Mouse (Mus musculus) brain, embryonic 18.5 days (tissue): ENCODE measurements around the gene Sox5.

ENCODE experiments used
- DNase-seq: peaks from one replicate; pipeline ENCODE4 v3.0.0-alpha.2; 2012; ENCODE audit warnings: low read depth, low spot score

The Sox5 gene

DNA sequence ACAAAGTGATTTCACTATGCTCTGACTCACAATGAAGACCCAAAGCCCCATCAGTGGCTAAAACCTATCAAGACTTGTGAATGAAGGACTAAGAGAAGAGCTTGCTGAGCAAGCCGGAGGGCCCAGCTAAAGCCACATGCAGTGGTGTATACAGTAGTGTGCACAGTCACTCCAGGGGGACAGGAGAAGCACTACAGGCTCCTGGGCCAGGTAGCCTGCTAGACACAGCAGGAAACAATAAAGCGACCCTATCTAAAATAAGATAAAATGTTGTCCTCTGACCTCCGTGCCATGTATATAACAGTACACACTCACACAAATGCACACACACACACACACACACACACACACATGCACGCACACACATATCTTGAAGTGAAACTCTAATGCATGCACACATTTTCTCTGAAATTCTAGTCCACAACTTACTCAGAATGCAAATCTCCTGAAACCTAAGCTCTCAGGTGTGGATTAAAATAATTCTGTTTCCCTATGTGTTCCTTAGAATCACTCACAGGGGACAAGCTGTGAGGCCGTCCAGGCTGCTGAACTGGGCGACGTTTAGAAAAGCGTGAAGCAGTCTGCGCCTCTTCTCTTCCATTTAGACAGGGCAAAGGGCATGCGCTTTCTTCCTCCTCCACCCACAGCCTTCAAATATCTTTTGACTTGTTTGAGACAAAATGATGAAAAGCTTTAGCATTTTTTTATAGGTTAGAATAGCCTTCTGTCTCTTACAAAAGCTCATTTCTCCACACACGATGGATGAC, 197.5 kb downstream of the Sox5 start:
- no peak for DNase-seq

DNA sequence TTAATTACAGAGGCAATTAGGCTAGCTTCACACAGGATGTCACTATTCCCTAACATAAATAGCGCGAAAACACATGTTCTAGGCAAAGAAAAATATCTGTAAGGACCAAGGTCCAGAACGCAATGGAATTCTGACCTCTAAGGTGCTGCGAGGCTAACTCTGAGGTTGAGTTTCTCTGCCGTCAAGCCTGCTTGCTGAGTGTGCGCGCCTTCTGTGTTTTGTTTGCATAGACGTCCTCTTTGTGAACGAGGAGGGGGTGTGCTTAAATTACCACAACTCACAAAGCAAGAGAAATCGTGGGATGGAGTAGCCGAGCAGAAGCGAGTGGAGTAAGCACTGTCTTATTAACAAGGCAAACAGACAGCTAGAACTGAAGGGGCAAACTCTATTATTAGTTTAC, 202.5 kb downstream of the Sox5 start:
- DNase-seq: no peak

DNA sequence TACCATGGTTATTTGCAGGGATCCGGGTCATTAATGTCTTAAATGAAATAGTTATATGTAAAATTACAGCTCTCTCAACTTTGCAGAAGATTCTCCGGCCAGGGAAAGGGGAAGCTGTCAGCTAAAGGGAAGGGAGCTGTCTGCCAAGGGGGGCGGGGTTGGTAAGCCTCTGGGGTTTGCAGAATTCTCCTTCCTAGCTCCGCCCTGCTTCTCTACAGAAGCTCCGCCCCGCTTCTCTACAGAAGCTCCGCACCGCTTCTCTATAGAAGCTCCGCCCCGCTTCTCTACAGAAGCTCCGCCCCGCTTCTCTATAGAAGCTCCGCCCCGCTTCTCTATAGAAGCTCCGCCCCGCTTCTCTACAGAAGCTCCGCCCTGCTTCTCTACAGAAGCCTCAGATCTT, 210.9 kb downstream of the Sox5 start:
- DNase-seq: no peak

DNA sequence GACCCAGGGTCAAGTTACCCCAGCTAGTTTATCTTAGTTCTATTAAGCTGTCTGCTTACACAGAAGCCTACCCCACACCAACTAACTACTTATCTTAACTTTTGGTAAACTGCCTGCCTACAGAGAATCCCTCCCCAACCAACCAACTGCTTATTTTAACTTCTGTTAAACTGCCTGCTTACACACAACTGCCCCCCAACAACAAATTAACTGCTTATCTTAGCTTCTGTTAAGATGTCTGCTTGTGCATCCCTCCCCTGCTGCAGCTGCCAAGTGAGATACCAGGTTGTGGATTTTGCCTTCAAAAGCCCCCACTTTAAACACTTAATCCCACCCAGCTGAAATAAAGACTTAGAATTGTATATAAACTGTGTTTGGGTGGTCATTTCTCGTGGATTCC, 215.9 kb downstream of the Sox5 start:
- DNase-seq: no peak

DNA sequence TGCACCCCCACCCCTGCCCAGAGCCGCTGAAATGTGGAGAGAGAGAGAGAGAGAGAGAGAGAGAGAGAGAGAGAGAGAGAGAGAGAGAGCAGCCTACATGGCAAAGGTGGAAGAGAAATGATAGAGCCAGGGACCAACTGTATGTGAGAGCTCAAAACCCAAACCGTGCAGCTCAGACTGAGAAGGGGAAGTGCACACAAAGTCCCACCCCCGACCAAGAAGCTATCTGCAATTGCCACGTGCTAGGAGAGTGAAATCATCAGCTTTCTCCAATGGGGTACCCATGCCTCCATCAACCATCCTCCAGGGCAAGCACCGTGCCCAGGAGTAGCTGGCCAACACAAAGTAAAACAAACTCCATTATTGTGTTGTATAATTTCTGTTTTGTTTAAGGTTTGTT, 220.1 kb downstream of the Sox5 start:
- no peak for DNase-seq

DNA sequence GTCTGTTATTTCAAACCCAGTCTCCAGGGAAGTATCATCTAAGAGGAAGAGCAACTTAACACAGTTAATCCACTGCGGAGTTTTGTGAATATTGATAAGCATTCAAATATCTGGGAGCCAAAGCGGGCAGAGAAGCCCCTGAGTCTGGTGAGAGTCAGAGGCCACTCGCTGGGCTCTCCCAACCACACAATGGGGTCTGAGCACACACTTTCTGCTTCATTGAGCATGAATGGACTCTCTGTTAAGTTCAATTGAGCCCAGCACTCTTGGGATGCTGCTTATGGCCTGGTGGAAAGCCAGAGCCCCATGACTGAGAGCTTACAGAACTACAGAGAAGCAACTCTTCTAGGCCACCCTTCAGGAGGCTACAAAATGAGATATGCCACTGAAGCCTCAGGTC, 221.6 kb downstream of the Sox5 start:
- no peak for DNase-seq

DNA sequence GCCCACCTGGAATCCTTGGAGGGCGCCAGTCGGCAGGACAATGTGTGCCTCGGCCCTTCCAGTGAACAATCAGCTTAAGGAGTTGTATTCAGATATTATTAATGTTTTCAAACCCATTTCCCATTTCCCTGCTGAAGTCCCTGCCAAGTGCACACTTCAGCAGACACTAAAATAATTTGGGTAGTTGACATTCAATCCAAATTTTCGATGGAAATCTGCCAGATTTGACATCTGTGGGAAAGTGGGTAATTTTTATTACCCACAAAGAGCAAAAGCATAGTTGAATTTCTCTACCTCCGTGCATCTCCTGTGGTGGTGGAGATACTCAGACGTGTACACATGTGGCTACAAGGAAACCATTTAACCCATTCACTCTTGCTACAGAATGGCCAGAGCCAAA, 228.3 kb downstream of the Sox5 start:
- DNase-seq: no peak

DNA sequence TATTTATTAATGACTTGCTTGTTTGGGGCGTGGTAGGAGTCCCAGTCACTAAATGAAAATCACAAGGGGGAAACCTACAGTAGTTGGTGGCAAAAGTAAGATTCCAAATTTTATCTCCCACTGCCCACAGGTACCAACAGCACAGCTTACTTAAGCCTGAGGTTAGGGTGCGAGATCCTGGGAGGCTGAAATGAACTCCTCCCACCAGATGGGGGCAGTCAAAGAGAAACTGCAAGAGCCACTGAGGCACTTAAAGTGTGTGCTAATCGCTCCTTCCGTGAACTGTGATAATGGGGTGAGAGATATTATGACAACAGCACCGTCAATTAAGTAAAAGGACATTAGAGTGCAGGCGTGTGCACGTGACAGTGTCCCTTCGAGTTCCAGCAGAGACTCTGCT, 232.8 kb downstream of the Sox5 start:
- DNase-seq: no peak

DNA sequence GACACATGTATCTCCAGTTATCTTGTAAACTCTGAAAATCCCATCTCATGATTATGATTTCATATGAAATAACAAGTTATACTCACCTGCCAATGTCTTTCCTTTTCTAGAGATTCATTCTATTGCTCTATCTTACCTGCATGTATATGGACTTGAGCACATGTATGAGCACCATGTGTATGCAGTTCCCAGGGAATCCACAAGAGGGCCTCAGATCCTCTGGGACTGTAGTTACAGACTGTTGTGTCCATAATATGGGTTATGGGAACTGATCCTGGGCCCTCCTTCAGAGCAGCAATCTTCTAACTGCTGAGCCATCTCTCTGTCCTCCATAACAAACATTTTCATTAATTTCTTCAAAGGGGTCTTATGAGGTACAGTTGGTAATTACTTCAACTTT, 234.6 kb downstream of the Sox5 start:
- DNase-seq: no peak

DNA sequence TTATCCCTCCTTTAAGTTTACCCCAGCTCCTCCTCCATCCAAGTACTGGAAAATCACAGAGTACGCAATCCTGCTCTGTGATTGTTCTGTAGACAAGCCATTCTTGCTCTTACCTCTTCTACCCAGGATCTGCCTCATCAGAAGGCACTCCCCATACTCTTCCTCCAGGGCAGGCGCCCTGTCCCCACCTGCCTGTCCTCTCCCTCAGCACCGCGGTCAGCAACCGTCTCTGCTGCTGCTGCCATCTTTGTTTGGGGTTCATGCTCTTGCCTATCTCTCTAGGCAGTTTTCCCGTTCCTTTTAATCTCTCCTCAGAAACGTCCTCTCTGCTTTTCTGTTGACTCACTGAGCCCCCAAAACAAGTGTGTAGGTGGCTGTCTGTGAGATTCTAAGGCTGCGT, 236.2 kb downstream of the Sox5 start:
- no peak for DNase-seq

DNA sequence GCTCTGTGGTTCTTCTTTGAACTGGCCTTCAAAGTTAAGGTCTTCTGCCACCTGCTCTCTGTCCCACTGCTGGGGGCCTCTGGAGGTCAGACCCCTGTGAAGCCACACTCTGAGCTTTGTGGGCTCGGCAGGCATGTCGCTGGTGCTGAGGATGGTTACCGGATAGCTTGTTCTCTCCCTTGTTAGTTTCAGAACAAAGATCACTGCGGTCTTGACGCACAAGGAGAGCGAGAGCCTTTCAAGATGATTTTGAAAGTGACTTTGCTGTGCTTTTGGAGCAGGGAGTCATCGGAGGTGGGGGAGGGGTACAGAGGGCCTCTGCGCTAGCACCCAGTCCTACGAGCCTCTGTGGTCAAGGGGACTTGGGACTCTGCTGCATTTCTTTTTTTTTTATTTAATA, 240.5 kb downstream of the Sox5 start:
- DNase-seq: no peak

DNA sequence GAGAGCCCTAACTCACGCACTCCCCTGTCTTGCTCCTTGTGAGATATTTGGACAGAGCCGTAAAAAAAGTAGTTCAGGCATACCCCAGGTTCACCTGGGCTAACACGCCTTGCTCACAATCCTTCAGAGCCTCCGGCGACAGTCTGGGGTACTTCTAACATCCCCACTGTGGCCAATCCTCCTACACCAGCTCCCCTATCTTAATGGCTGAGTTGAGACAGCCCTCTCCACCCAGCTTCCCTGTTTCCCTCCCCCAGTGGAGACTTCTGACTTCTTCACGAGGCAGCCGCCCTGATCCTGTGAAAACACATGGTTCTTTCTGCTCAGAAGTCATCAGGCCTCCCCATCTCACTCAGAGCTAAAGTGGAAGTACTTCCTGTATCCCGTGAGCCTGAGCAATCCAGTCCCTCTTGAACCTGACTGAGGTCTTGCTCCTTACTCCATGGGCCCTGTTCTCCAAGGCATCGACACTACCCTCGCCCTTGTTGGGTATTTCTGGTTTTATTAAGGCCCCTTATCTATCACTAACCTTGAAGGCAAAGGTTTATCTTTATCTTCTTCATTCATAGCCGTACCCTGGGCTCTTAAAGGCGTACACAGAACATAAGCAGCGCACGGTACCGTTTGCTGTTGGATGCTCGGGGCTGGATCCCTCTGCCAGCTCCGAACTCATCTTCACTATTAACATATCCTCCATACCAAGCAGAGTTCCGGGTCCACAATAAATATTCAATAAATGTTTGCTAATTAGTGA, 242.2 kb downstream of the Sox5 start:
- DNase-seq: no peak

DNA sequence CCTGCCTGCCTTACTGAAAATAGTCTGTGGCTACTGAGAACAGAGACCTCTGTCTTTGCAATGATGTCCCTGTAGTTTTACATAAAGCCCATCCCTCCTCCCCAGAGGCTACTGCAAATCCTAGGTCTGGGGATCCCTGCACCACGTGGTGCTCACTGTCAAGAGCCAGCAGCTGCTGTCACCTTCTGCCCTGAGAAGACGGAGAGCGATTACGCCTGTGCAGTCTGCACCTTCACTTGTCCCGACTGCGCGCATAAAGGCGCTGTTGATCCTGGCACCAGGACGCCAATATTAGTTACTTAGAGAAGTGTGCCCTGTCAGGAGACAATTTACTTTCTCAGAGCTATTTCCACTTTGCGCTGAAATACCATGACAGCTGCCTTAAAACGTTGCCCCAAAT, 258.3 kb downstream of the Sox5 start:
- no peak for DNase-seq

DNA sequence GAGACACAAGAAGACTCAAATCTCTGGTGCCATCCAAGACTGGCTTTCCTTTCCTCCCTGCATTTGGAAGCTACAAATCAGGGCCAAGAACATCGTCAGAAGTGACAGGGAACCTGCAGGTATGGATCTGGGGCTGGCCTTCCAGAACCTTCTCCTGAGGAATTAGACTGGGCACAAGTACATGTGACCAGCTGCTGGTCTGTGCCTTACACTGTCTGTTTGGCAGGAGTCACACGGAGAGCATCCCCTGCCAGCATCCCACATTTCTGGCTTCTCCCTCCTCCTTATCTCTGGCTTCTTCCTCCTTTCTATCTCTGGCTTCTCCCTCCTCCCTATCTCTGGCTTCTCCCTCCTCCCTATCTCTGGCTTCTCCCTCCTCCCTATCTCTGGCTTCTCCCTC, 263.0 kb downstream of the Sox5 start:
- no peak for DNase-seq

DNA sequence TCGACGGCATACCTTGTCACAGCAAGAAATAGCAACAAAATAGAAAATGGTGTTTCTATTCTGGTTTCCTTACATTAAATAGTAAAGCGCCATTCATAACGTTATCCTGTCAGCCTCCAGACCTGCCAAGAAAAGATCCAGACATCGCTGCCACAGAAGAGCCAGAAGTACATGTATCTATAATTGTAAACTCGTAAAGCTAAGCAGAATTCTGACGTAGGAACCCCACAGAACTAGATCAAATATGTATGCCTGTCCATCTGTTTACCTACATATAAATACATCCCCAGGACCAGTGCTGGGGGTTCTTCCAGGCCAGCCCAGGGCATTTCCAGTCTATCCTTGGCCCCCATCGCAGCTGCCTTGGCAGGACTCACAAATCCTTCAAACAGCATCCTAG, 265.9 kb downstream of the Sox5 start:
- DNase-seq: no peak

DNA sequence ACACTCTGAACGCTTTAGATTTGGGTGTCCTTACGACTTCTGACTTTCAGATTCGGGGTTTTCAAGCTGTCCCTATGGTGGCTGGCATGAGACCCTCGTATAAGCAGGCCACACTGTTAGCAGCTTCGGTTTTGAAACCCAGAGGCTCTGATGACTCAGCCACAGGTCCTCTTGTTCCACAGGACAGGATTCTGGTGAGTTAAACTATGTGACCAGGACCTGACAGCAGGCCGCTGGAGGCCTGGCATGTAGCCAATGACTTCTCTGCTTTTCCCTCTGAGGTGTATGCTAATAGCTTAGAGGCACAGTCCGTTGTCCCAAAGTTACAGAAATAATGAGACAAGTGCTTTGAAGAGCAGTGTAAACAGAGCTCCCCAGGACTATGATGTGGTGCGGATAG, 268.0 kb downstream of the Sox5 start:
- no peak for DNase-seq

DNA sequence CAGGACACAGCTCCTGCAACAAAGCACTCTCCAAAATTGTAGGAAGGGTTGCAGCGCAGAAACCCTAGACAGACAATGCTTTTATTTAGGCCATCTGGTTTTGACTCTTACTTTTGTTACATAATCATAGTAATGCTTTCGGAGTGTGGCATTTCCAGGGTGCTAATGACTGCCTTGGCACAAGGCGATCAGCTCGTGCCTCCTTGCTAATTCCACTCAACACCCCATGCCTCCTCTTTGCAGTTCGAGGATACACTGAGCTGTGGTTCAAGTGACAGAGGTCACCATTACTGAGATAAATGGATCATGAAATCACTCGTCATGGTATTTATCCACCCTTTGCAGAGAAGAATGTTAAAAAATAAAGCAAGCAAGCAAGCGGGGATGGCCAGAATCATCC, 269.9 kb downstream of the Sox5 start:
- DNase-seq: no peak

DNA sequence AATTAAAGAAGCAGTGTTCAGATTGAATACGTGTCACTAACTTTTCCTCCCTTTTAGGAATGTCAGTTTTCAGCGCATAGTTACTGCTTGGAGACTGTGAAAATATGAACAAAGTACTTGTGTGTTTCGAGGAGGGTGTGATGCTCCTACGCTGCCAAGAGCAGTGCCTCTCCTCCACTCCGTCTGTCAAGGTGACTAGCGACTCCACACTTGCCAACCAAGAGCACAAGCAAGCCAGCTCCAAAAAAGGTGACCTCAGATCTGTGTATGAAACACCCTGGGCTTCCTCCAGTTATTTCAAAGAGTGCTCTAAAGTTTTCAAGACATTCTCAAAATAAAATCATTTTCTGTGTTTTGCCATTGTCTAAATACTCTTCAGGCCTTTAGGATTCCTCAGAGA, 271.6 kb downstream of the Sox5 start:
- DNase-seq: no peak

DNA sequence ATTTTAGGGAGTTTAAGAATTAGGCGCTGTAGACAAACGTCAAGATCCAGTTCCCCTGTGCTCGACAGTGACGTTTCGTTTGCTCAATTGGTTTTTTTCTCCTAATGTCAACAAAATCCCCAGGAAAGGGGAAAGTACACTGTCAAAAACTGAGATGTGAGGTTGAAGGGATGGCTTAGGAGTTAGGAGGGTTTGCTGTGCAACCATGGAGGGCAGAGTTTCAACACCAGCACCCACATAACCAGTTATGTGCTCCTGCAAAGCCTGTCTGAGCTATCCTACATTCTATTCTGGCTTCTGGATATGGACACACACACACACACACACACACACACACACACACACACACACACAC, 277.6 kb downstream of the Sox5 start:
- DNase-seq: no peak

DNA sequence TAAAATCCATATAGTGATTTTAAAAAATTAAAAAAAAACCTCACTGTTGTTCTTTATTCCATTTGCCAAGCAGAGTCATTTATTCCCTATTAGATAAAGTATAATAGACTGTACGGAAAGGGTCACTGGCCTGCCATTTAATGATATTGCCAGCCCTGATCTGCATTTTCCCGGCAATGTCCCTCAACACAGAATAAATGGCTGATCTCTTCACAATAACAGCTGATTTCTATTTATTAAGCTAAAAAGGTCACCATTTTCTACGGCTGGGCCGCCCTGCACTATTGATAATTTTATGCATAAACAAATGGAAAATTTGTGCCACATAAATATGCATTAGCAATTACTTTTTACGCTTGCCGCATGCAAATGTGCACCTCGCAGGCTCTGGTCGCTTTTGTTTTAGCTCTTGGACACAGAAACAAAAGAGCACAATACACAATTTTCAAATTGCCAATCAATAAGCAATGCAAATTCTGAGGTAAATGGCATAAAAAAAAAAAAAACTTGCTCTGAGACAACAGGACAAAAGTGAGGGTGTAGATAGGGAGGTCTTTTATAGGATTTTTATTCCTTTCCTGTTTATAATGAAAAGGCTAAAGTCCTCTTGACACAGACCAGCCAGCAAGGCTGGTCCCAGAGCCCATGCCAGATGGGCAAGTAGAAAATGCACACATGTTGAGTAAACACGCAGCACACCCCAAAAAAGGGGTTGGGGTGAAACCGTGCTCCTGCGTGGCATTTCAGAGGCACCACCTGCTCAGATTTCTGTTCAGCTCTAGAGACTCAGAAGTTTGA, 278.2 kb downstream of the Sox5 start:
- no peak for DNase-seq

DNA sequence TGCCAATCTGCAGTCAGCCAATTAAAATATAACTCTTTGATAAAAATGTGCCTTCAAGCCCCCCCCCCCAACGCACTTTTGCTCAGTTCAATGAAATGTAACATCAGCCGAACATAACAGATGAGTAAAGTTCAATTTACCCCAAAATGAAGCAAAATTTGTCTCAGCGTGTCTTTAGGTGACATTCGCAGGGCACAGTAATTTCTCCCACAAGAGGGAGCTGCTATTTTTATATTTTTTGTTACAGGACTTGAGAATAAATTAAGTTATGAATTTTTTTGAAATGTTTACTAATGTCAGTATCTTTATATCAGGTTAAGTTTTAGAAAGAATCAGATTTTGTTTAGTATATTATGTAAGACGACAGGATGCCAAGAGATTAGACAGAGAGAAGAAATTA, 280.3 kb downstream of the Sox5 start:
- no peak for DNase-seq

DNA sequence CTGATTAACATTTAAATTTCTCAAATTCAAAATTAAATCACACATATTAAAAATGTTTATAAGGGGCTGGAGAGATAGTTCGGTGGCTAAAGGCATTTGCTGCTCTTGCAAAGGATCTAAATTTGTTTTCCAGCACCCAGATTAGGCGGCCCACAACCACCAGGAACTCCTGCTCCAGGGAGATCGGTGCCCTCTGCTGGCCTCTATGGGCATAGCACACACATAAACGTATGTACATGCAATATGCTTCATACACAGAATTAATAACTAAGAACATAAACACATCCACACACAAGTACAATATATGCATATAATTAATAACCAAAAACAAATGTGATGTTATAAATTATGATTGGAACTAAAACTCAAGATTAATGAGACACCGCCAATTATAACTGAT, 283.6 kb downstream of the Sox5 start:
- DNase-seq: no peak
